Mouse (Mus musculus) intestine, embryonic 16.5 days (tissue): ENCODE data around the gene Iba57. TPM values are rescaled to one million over a fixed set of nuclear protein-coding genes. Genes with fewer than 3 reads are reported as not detected.

Experiments used
- ATAC-seq: fragments of 200-750 bp; cut with Nextera tagmentation; 2 replicates; pipeline ENCODE4 v1.8.0; 2017; ENCODE audit warnings: moderate TSS enrichment, moderate library complexity
- H3K27ac ChIP-seq: fragments of 300-500 bp; sonication (generic); 2 replicates; pipeline ENCODE4 v1.5.1; 2014; ENCODE audit warnings: mild to moderate bottlenecking, low read length
- H3K27me3 ChIP-seq: fragments of 300-500 bp; sonication (generic); replicated peaks from 2 replicates; pipeline ENCODE4 v1.6.1; 2014; ENCODE audit warnings: low read length, control low read depth, mixed read lengths; ENCODE audit not compliant: control insufficient read depth, insufficient read depth
- H3K36me3 ChIP-seq: fragments of 300-500 bp; sonication (generic); 2 replicates; pipeline ENCODE4 v1.6.1; 2014; ENCODE audit warnings: low read length, control low read depth; ENCODE audit not compliant: control insufficient read depth, insufficient read depth
- H3K4me1 ChIP-seq: fragments of 300-500 bp; sonication (generic); 2 replicates; pipeline ENCODE4 v1.6.1; 2014; ENCODE audit warnings: low read length, control low read depth, mixed read lengths; ENCODE audit not compliant: control insufficient read depth, insufficient read depth
- H3K4me2 ChIP-seq: fragments of 300-500 bp; sonication (generic); 2 replicates; pipeline ENCODE4 v1.6.1; 2014; ENCODE audit warnings: low read depth, low read length, control low read depth
- H3K4me3 ChIP-seq: fragments of 300-500 bp; sonication (generic); 2 replicates; pipeline ENCODE4 v1.5.1; 2014; ENCODE audit warnings: mild to moderate bottlenecking, low read length
- H3K9ac ChIP-seq: fragments of 300-500 bp; sonication (generic); 2 replicates; pipeline ENCODE4 v1.6.1; 2014; ENCODE audit warnings: low read depth, low read length
- H3K9me3 ChIP-seq: fragments of 300-500 bp; sonication (generic); 2 replicates; pipeline ENCODE4 v1.6.1; 2016; ENCODE audit warnings: low read length, control low read depth; ENCODE audit not compliant: control insufficient read depth
- whole genome bisulfite sequencing: fragments of 180-500 bp; shearing (Covaris S2); extraction: QIAGEN DNeasy Blood & Tissue Kit; methylation state at CpG from one replicate; pipeline ENCODE4 v1.1.7; 2014; 5-methylcytosine and 5-hydroxymethylcytosine counted together
- polyA plus RNA-seq: library from polyadenylated mRNA; unstranded; fragments of >200 nt; fragmentation: Nextera tagmentation; extraction: Ambion mirVana; gene quantifications from 2 replicates; pipeline ENCODE4 v1.2.1, GENCODE M21; 2015

Gene Iba57
- polyA plus RNA-seq, 1 experiment from 2014 or later, result 7.7 TPM

- H3K9ac ChIP-seq, result no peak overlapping the region
- no peak overlapping the region for H3K4me2 ChIP-seq
- no peak for ATAC-seq
- peaks cover 15% of the 10 kb centered on the region for H3K4me1 ChIP-seq
- H3K9me3 ChIP-seq, result no peaks in the 10 kb centered on the region
- WGBS, result 74% methylated on average over 5 of the region's 5 CpGs
- H3K27me3 ChIP-seq, result no peaks in the 10 kb centered on the region
- H3K36me3 ChIP-seq, result no peaks in the 10 kb centered on the region; the same call in 1 of the 2 replicates
- H3K27ac ChIP-seq, result no peak overlapping the region
- no peak overlapping the region for H3K4me3 ChIP-seq
Observed at GRCm38 (mm10) chr11:59161398-59161797, 2.1 kb downstream of the Iba57 start.

- H3K27me3 ChIP-seq, result no peaks in the 10 kb centered on the region
- 91% methylated on average over 4 of the region's 4 CpGs for WGBS
- ATAC-seq, result no peak
- H3K36me3 ChIP-seq, result peaks cover 4% of the 10 kb centered on the region; the same call in 1 of the 2 replicates
- peaks cover 15% of the 10 kb centered on the region for H3K4me1 ChIP-seq
- H3K9me3 ChIP-seq, result no peaks in the 10 kb centered on the region
- H3K4me2 ChIP-seq, result no peak overlapping the region
- no peak overlapping the region for H3K4me3 ChIP-seq
- no peak overlapping the region for H3K27ac ChIP-seq
- H3K9ac ChIP-seq, result no peak overlapping the region
Observed at GRCm38 (mm10) chr11:59159558-59159957, 4.0 kb downstream of the Iba57 start.

GRCm38 (mm10) chr11:59159099-59159498 is 4.4 kb downstream of the Iba57 start:
- no peak overlapping the region for H3K27ac ChIP-seq
- WGBS, result 91% methylated on average over 13 of the region's 13 CpGs
- ATAC-seq, result no peak
- peaks cover 13% of the 10 kb centered on the region for H3K4me1 ChIP-seq
- no peak overlapping the region for H3K4me3 ChIP-seq
- peaks cover 4% of the 10 kb centered on the region; the same call in 1 of the 2 replicates for H3K36me3 ChIP-seq
- H3K9me3 ChIP-seq, result no peaks in the 10 kb centered on the region
- no peak overlapping the region for H3K9ac ChIP-seq
- no peaks in the 10 kb centered on the region for H3K27me3 ChIP-seq
- H3K4me2 ChIP-seq, result no peak overlapping the region

- 0 out of 2 replicates have a peak, but pooled peaks cover 3% of the 10 kb centered on the region for H3K4me1 ChIP-seq
- 94% methylated on average over 5 of the region's 5 CpGs for WGBS
- H3K27me3 ChIP-seq, result no peaks in the 10 kb centered on the region
- ATAC-seq, result no peak
- H3K9ac ChIP-seq, result no peak overlapping the region
- no peak overlapping the region for H3K4me3 ChIP-seq
- no peak overlapping the region for H3K4me2 ChIP-seq
- H3K36me3 ChIP-seq, result peaks cover 4% of the 10 kb centered on the region; the same call in 1 of the 2 replicates
- no peak overlapping the region for H3K27ac ChIP-seq
- H3K9me3 ChIP-seq, result no peaks in the 10 kb centered on the region
Observed at GRCm38 (mm10) chr11:59155900-59156299, 7.6 kb downstream of the Iba57 start.

DNA sequence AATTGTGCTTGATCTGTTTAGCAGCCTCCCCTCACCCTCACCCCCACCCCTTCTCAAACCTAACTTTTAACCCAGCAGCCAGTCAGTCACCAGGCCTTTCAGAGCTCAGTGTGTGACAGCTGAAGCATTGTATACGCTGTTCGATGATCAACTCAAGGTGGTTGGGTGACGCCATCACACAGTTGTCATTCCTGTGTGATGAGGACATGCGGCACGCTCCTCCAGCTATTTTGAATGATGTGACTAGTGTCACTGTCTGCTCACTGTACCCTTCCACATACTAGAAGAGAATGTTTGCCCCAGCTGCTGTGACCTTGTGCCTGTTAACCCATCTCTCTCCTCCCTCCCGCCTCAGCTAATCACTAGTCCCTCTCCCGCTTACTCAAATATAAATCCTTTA is 9.3 kb downstream of the Iba57 start:
- no peak for ATAC-seq
- Histone ChIP-seq H3K4me1 (0 out of 2 replicates have a peak, but pooled peaks cover 3% of the 10 kb centered on the region), H3K4me2 (no peak overlapping the region), H3K9ac (no peak overlapping the region), H3K4me3 (no peak overlapping the region), H3K27me3 (no peaks in the 10 kb centered on the region), H3K27ac (no peak overlapping the region), H3K9me3 (no peaks in the 10 kb centered on the region), H3K36me3 (peaks cover 4% of the 10 kb centered on the region; the same call in 1 of the 2 replicates)
- WGBS, result 87% methylated on average over 7 of the region's 7 CpGs

DNA sequence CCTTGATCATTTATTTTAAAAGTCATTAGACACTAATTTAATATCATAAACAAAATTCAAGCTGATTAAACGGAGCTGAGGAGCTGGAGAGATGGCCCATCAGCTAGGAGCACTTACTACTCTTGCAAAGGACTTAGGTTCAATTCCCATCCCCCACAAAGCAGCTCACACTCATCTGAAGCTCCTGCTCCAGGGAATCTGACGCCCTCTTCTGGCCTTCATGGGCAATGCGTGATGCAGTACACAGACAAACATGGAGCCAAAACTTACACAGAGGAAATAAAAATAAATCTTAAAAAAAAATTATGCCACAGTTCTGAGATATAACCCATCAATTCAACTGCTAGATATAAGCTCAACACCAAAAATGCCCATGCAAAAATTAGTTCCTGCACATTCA is 11.8 kb downstream of the Iba57 start:
- 0 out of 2 replicates have a peak, but pooled peaks cover 3% of the 10 kb centered on the region for H3K4me1 ChIP-seq
- H3K36me3 ChIP-seq, result 0 out of 2 replicates have a peak, but pooled peaks cover 4% of the 10 kb centered on the region
- H3K27me3 ChIP-seq, result no peaks in the 10 kb centered on the region
- H3K9me3 ChIP-seq, result no peaks in the 10 kb centered on the region
- no peak overlapping the region for H3K9ac ChIP-seq
- H3K27ac ChIP-seq, result no peak overlapping the region
- WGBS, result 35% methylated on average over 3 of the region's 3 CpGs
- no peak overlapping the region for H3K4me3 ChIP-seq
- no peak overlapping the region for H3K4me2 ChIP-seq
- ATAC-seq, result no peak

GRCm38 (mm10) chr11:59149302-59149701 is 14.2 kb downstream of the Iba57 start:
- Histone ChIP-seq H3K27ac (no peak overlapping the region), H3K27me3 (no peaks in the 10 kb centered on the region), H3K4me3 (no peak overlapping the region), H3K36me3 (no peaks in the 10 kb centered on the region), H3K9ac (no peak overlapping the region), H3K4me1 (0 out of 2 replicates have a peak, but pooled peaks cover 3% of the 10 kb centered on the region), H3K4me2 (no peak overlapping the region), H3K9me3 (no peaks in the 10 kb centered on the region)
- ATAC-seq, result no peak
- WGBS, result 48% methylated on average over 3 of the region's 3 CpGs

GRCm38 (mm10) chr11:59142962-59143361 is 20.6 kb downstream of the Iba57 start:
- Histone ChIP-seq H3K4me1 (no peaks in the 10 kb centered on the region), H3K9ac (no peak overlapping the region), H3K9me3 (no peaks in the 10 kb centered on the region), H3K4me2 (no peak overlapping the region), H3K27me3 (no peaks in the 10 kb centered on the region), H3K4me3 (no peak overlapping the region), H3K36me3 (no peaks in the 10 kb centered on the region), H3K27ac (no peak overlapping the region)
- no peak for ATAC-seq
- 81% methylated on average over 5 of the region's 5 CpGs for WGBS

DNA sequence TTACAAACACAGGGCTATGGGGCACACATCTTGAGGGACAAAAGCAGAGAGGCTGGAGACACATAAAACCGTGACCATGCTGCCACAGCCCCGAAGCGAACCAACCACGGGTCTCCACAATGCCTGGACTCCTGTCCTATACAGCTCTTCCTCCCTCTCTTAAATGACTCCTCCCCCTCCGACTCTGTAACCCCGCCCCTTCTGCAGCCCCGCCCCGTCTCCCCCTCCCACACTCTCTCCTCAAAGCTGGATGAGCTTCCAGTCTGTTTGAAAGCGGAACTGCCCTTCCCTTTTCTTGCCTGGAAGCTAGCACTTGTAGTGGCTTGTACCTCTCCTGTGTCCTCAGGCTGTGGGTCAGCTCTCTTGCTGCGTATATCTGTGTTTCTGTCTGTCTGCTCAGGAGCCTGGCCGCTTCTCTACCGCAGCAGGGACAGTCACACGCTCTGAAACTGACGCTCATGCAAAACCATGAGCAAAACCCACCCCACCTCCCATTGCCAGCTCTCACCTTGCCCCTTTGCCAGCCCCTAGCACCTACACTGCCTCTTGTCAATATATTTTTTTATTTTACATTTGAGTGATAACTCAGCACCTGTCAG is 21.7 kb downstream of the Iba57 start:
- Histone ChIP-seq H3K27me3 (peaks cover 7% of the 10 kb centered on the region), H3K9me3 (no peaks in the 10 kb centered on the region), H3K27ac (no peak overlapping the region), H3K4me2 (peak overlapping the region; percentile 41), H3K4me3 (peak overlapping the region; percentile 14; the same call in 1 of the 2 replicates), H3K36me3 (no peaks in the 10 kb centered on the region), H3K4me1 (no peaks in the 10 kb centered on the region), H3K9ac (peak overlapping the region; percentile 40)
- 5% methylated on average over 14 of the region's 14 CpGs for WGBS
- peak; percentile 64 for ATAC-seq
